Mouse (Mus musculus): ENCODE measurements at regions not wholly inside any gene's neighbourhood (a gene's known extent, or its start where the extent isn't known, plus 50 kb on each side); places are given as distances from the start of the nearest gene placed in this dataset.
A peak's percentile ranks its signal among the peaks of the same experiment; 100 is the strongest.

DNA sequence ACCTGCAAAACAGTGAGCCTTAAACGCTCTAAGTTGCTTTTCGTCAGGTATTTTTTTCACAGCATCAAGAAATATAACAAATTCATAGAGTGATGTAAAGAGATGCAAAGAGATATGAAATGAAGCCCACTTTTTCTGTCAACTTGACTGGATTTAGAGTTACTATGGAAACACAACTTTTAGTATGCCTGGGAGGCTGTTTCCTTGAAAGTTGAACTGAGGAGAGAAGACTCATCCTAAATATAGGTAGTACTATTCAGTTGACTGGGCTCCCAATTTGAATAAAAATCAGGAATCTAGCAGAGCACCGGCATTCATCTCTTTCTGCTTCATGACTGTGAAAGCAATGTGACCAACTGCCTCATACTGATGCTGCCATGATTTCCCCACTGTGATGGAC is 509.7 kb downstream of the Synb start:
- DNase-seq (ENCODE audit: low spot score): no peak

DNA sequence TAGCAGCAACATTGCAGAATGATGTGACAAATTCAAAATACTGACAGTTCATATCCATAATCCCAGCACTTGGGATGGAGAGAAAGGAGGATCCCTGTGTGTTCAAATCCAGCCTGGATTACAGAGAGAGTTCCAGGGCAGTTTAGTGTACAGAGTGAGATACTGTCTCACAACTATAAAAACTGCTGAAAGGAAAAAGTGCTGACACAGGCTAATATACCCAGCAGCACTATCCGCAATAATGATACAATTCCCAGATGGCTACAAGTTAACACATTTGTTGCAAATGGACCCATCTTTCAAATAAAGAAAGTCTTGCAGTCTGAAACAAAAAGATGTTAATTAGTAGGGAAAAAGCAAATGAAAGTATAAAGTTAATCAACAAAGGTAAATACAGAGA is 510.9 kb downstream of the Synb start:
- DNase-seq (ENCODE audit: low spot score): no peak

DNA sequence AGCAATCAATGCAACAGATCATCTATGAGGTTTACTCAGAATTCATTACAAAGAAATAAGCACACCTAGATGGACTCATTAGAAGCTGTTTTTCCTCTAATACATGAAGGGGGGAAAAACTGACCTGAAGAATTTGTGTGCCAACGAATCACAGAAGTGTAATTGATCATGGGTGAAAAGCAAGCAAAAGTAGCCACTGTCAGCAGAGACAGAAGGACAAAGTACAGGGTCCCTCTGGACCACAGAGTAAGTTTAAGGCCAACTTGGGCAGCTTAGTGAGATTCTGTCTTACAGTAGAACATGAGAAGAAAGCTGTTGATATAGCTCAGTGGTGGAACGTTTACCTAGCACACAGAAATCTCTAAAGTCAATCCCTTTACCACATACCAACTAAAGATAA is 523.7 kb downstream of the Synb start:
- no peak for DNase-seq (ENCODE audit: low spot score)

DNA sequence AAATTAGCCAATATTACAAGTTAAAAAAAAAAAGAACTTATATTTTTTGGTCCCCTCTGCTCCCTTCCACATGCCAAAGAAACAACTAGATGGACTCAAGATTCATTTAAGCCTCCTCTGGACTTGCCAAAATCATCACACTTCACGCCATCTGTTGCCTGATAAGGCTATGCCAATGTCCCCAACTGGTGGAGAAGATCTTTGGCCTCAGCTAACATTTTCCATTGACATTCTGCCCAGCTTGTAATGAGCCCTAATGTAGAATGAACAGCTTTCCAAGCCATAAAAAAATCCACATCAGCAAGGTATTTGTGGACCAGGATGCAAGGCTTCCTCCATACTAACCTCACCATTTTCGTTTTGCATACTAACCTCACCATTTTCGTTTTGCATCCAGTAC is 531.2 kb downstream of the Synb start:
- DNase-seq (ENCODE audit: low spot score): no peak

DNA sequence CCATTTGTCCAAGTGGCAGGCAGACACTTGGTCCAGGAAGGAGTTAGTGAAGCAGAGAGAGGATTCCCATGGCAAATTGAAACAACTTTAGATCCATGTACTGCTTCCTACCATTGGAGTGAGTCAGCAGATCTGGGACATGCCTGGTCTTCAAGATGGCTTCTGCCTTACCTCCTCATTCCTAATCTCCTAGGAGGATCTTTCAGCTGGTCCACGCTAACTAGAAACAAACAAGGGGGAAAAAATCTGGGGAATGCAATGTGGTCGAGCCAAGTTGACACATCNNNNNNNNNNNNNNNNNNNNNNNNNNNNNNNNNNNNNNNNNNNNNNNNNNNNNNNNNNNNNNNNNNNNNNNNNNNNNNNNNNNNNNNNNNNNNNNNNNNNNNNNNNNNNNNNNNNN is 549.4 kb downstream of the Synb start:
- DNase-seq (ENCODE audit: low spot score): no peak

DNA sequence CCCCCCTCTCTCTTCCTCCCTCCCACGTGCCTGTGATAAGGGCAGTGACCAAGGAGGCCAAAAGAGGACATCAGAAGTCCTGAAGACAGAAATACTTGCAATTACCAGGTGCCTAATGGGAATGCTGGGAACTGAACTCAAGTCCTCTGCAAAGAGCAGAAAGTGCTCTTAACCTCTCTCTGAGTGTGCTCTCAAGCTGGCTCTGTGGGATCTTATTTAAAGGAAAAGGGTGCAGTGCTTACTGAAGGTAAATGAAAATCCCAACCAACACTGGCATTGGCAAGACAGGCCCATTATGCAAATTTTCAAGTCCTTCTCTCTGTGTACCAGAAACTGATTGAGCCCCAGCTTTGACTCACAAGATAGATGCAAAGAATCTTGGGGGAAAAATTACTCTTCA is 555.6 kb downstream of the Synb start:
- DNase-seq (ENCODE audit: low spot score): no peak

DNA sequence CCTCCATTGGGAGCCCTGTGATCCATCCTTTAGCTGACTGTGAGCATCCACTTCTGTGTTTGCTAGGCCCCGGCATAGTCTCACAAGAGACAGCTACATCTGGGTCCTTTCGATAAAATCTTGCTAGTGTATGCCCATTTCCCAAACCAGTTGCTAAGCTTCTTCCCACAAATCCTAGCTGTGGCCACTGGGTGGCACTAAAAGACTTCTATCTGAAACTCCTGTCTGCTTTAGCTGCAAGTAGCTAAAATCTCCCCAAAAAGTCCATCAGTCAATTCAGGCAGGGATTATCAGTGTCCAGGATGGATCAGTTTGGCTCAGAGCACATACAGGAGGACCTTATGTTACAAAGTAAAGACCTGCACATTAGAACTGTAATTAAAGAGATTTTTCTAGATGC is 558.3 kb downstream of the Synb start:
- DNase-seq (ENCODE audit: low spot score): peak; percentile 62

DNA sequence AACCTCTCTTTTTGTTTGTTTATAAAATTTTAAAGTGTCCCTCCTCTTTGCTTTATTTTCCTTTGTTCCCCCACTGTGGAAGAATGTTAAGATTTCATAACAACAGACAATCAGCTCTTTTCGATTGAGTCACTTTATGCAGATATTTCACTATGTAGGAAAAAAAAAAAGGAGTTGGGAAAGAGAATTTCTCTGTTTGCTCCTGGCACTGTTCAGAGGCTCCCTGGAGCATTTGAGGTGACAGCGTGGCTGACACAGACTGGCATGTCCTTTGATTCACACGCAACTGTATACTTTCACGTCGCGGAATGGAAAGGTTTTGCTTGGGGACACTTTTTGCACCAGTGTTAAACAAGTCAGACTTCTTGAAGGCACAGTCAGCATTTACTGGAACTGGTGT is 572.9 kb downstream of the Synb start:
- DNase-seq (ENCODE audit: low spot score): no peak

DNA sequence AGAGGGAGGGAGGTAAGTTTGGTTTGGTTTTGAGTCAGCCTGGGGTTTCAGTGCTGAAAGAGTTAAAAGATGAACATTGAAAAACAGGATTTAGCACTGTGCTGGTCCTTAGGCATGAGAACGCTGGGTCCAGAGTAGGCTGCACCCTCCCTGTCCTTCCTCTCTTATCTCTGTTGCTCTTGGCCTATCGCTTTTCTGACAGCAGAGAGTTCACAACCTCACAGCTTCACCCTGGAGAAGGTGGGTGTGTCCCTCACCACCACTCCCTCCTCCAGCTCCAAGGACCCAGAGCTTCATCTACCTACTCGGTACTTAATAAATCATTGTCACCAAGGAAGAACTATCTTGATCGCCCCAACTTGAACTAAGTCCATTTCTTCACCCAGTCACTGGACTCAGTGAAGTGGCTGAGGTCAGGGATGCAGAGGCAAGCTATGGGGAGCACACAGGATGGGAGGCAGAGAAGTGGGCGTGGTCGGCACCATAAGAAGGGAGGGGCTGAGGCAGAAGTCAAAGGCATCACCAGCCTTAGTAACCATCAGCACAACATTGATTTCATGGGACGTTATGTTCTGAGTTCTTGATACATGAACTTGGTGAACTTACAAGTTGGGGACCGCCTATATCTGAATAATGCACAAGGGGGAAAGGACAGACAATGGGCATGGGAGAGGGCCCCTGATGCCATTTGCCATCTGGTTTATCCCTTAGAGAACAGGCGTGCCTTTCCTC is 574.5 kb downstream of the Synb start:
- no peak for DNase-seq (ENCODE audit: low spot score)

DNA sequence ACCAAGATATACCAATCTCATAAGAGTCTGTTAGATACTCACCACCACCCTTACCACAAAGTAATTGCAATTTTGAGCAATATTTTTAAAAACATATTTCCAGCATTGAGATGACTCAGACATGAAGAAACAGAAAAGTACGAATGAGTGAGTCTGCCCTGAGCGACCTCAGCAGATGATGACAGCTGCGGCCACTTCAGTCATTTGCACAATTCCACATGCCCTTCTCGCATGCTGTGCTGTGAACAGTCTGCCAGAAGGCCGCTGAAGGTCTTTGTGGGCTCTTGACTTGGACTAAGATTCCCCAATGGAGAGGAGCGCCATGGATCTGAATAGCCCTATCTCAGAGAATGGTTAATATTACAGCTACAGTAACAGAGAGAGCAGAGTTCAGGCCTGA is 575.3 kb downstream of the Synb start:
- no peak for DNase-seq (ENCODE audit: low spot score)
